Mouse (Mus musculus) bone marrow, adult 2 months (tissue): ENCODE results near the gene Trpv1.

Experiments
- CTCF ChIP-seq: fragments of 200-500 bp; IDR thresholded peaks from 2 replicates; pipeline ENCODE4 v1.5.1; 2011; ENCODE audit warnings: low read length, control low read depth; ENCODE audit not compliant: control insufficient read depth, insufficient read depth
- POLR2A ChIP-seq: fragments of 200-500 bp; IDR thresholded peaks from 2 replicates; pipeline ENCODE4 v1.6.1; 2011; ENCODE audit warnings: low read depth, mild to moderate bottlenecking, control low read depth, low read length, borderline replicate concordance; ENCODE audit not compliant: control insufficient read depth

- no peak for TF ChIP-seq POLR2A
- TF ChIP-seq CTCF: no peak
Observed at GRCm38 (mm10) chr11:73198603-73199229, 35.4 kb upstream of the Trpv1 start, which contains the start of gene Ctns.
